Mouse (Mus musculus) kidney, adult 2 months (tissue): ENCODE results near the gene Glrx5.

ENCODE experiments used
- CTCF ChIP-seq: fragments of 200-500 bp; conservative IDR thresholded peaks from 2 replicates; pipeline ENCODE4 v1.5.1; 2011; ENCODE audit warnings: low read depth, mild to moderate bottlenecking, control low read depth, low read length, moderate library complexity, mixed read lengths; ENCODE audit not compliant: insufficient read depth, insufficient read length
- POLR2A ChIP-seq: fragments of 200-500 bp; IDR thresholded peaks from one replicate; pipeline ENCODE4 v1.6.1; 2011; ENCODE audit warnings: low read depth, low read length, control low read depth

GRCm38 (mm10) chr12:105010213-105010790 is 22.2 kb upstream of the Glrx5 start:
- TF ChIP-seq CTCF, result no peak
- no peak for TF ChIP-seq POLR2A
